Mouse (Mus musculus): ENCODE measurements at regions not wholly inside any gene's neighbourhood (a gene's known extent, or its start where the extent isn't known, plus 50 kb on each side); places are given as distances from the start of the nearest gene placed in this dataset.

DNA sequence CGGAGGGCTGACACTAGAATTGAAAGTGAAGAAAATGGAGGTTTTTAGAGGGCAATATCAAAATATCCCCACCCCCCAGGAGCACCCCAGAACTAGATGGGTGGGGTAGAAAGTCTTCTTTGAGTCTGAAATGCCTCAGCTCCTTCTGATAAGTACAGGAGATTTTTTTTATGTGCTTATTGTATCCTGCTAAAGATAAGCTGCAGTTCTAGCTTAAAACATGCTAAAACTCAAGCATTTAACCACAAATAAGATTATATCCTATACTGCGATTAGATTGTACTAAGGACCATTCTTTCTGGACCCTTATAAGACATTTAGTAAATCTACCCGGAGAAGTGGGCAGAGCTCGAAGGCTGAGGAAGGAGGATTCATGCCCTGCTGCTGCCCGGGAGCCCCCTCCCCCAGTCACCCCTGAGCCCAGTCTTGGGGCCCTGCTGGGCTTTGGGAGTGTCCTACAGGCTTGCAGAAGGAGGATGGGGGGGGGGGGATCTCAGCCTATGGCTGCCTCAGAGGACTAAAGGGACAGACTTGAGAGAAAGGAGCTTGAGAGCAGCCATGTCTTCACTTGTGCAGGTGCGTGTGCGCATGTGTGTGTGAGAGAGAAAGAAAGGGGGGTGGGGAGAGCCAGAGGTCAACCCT lies 61.5 kb upstream of the Galnt10 start:
- H3K9me3 ChIP-seq (ENCODE audit: control insufficient read depth, low read length): no peaks in the 10 kb centered on the region
- no peaks in the 10 kb centered on the region for H3K27me3 ChIP-seq (replicated peaks; ENCODE audit: control insufficient read depth, insufficient read depth, low read length)
- no peak overlapping the region for H3K4me3 ChIP-seq (ENCODE audit: low read length)
- no peaks in the 10 kb centered on the region for H3K36me3 ChIP-seq (ENCODE audit: control insufficient read depth, insufficient read depth, low read length)
- H3K4me1 ChIP-seq (ENCODE audit: control insufficient read depth, insufficient read depth, low read length): no peaks in the 10 kb centered on the region
- no peak overlapping the region for H3K27ac ChIP-seq (ENCODE audit: low read length)
- ATAC-seq: no peak
- 0 out of 2 replicates have a peak overlapping the region, but pooled peaks have one; percentile 38 for H3K9ac ChIP-seq (ENCODE audit: low read depth, low read length)
- no peak overlapping the region for H3K4me2 ChIP-seq (ENCODE audit: low read depth, low read length)
- WGBS: 32% methylated on average over 7 of the region's 7 CpGs

DNA sequence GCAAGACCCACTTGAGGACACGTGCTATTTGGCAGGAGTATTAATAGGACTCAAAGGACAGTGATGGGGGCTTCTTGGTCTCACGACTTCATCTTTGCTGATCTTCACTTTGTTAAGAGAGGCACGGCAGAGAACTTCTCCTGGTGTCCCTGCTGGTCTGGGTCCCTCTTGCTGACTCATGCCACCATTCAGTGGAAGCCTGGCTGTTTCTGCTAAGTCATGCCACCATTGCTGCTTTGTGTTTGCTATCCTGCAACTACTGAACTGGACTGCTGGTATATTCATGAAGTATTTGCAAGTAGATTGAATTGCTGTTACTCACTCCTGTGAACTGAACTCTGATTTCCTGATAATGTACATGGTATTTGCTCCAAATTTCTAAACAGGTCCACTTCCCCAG lies 59.6 kb upstream of the Galnt10 start:
- H3K36me3 ChIP-seq (ENCODE audit: control insufficient read depth, insufficient read depth, low read length): no peaks in the 10 kb centered on the region
- no peak for ATAC-seq
- H3K4me1 ChIP-seq (ENCODE audit: control insufficient read depth, insufficient read depth, low read length): no peaks in the 10 kb centered on the region
- H3K4me2 ChIP-seq (ENCODE audit: low read depth, low read length): no peak overlapping the region
- no peak overlapping the region for H3K9ac ChIP-seq (ENCODE audit: low read depth, low read length)
- H3K27me3 ChIP-seq (replicated peaks; ENCODE audit: control insufficient read depth, insufficient read depth, low read length): no peaks in the 10 kb centered on the region
- H3K4me3 ChIP-seq (ENCODE audit: low read length): no peak overlapping the region
- H3K9me3 ChIP-seq (ENCODE audit: control insufficient read depth, low read length): no peaks in the 10 kb centered on the region
- WGBS: 75% methylated on average over 3 of the region's 3 CpGs
- no peak overlapping the region for H3K27ac ChIP-seq (ENCODE audit: low read length)

DNA sequence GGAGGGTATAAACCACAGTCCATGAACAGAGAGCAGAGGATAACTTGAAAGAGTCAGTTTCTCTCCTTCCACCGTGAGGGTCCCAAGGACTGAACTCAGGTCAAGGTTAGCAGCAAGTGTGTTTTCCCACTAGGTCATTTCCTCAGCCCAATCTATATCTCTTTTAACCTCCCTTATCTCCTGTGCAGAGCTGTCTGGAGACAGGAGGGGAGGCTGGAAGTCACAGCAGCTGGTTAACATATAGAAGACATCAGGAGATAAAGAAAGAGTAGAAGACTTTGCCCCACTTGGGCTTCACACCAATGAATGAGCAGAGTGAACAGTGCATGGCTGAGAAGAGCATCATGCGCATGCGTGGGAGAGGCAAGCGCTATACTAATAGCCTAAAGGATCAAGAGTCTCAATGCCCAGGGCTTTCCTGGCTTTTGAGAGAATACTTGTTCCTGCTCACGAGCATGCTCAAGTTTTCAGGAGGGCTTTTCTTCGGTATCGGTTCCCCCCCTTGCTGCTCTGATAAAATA lies 53.0 kb upstream of the Galnt10 start:
- Histone ChIP-seq H3K27me3 (replicated peaks; ENCODE audit: control insufficient read depth, insufficient read depth, low read length) (no peaks in the 10 kb centered on the region), H3K9me3 (ENCODE audit: control insufficient read depth, low read length) (no peaks in the 10 kb centered on the region), H3K27ac (ENCODE audit: low read length) (no peak overlapping the region), H3K4me1 (ENCODE audit: control insufficient read depth, insufficient read depth, low read length) (no peaks in the 10 kb centered on the region), H3K36me3 (ENCODE audit: control insufficient read depth, insufficient read depth, low read length) (no peaks in the 10 kb centered on the region), H3K4me2 (ENCODE audit: low read depth, low read length) (no peak overlapping the region), H3K9ac (ENCODE audit: low read depth, low read length) (no peak overlapping the region), H3K4me3 (ENCODE audit: low read length) (no peak overlapping the region)
- no peak for ATAC-seq
- 85% methylated on average over 7 of the region's 7 CpGs for WGBS

All from intestine, embryonic 16.5 days (tissue).